Mouse (Mus musculus): ENCODE results near the gene Gpr35. TPM values are rescaled to one million over a fixed set of nuclear protein-coding genes. Genes with fewer than 3 reads are reported as not detected.
"Not testable (repeated sequence)": the region's sequence is repeated elsewhere in the genome, so short reads cannot be mapped to it uniquely, and the experiment has no call there.

Gpr35 gene
- polyA plus RNA-seq, 1 experiment, result 21.9 TPM

GRCm38 (mm10) chr1:92921496-92921895 is 29.2 kb upstream of the Gpr35 start:
- DNase-seq (ENCODE audit: low read depth, low spot score), result no peak
- 81% methylated on average over 4 of the region's 4 CpGs for WGBS

- WGBS, result 16% methylated on average over 1 of the region's 1 CpGs
- DNase-seq (ENCODE audit: low read depth, low spot score), result no peak
Observed at GRCm38 (mm10) chr1:92930171-92930706, 20.4 kb upstream of the Gpr35 start.

GRCm38 (mm10) chr1:92933611-92934010 is 17.1 kb upstream of the Gpr35 start:
- WGBS, result 74% methylated on average over 4 of the region's 4 CpGs

GRCm38 (mm10) chr1:92934182-92934827 is 16.4 kb upstream of the Gpr35 start, which contains the start of gene Capn10:
Gene Capn10 (plus strand): TSS chr1:92934376.
- WGBS, result under 1% methylated on average over 45 of the region's 45 CpGs
- peak; percentile 92 for DNase-seq (ENCODE audit: low read depth, low spot score)

More at GRCm38 (mm10) chr1:92933611-92934010, 17.1 kb upstream of the Gpr35 start:
- no peak for DNase-seq (ENCODE audit: low read depth, low spot score)

GRCm38 (mm10) chr1:92935054-92935962 is 15.4 kb upstream of the Gpr35 start:
- WGBS, result 4% methylated on average over 10 of the region's 10 CpGs
- no peak for DNase-seq (ENCODE audit: low read depth, low spot score)

GRCm38 (mm10) chr1:92935977-92936376 is 14.7 kb upstream of the Gpr35 start:
- no peak for DNase-seq (ENCODE audit: low read depth, low spot score)
- WGBS, result 28% methylated on average over 2 of the region's 2 CpGs

GRCm38 (mm10) chr1:92936467-92936866 is 14.2 kb upstream of the Gpr35 start:
- DNase-seq (ENCODE audit: low read depth, low spot score), result no peak
- 66% methylated on average over 3 of the region's 3 CpGs for WGBS

- 48% methylated on average over 3 of the region's 3 CpGs for WGBS
- DNase-seq (ENCODE audit: low read depth, low spot score), result peak; percentile 76
Observed at GRCm38 (mm10) chr1:92937797-92938196, 12.9 kb upstream of the Gpr35 start.

- WGBS, result 93% methylated on average over 4 of the region's 4 CpGs
- DNase-seq (ENCODE audit: low read depth, low spot score), result no peak
Observed at GRCm38 (mm10) chr1:92939746-92940145, 10.9 kb upstream of the Gpr35 start.

GRCm38 (mm10) chr1:92943219-92943989 is 7.3 kb upstream of the Gpr35 start:
- no peak for DNase-seq (ENCODE audit: low read depth, low spot score)
- WGBS, result 90% methylated on average over 19 of the region's 19 CpGs

- DNase-seq (ENCODE audit: low read depth, low spot score), result no peak
- WGBS, result 97% methylated on average over 3 of the region's 3 CpGs
Observed at GRCm38 (mm10) chr1:92947966-92948365, 2.7 kb upstream of the Gpr35 start.

GRCm38 (mm10) chr1:92949426-92949825 is 1.2 kb upstream of the Gpr35 start:
- 27% methylated on average over 6 of the region's 6 CpGs for WGBS

GRCm38 (mm10) chr1:92953641-92954040 is 3.0 kb downstream of the Gpr35 start:
- WGBS, result 64% methylated on average over 2 of the region's 2 CpGs
- DNase-seq (ENCODE audit: low read depth, low spot score), result no peak

More at GRCm38 (mm10) chr1:92949426-92949825, 1.2 kb upstream of the Gpr35 start:
- DNase-seq (ENCODE audit: low read depth, low spot score), result no peak

GRCm38 (mm10) chr1:92956571-92957335 is 6.1 kb downstream of the Gpr35 start:
- not testable (repeated sequence) for DNase-seq (ENCODE audit: low read depth, low spot score)
- WGBS, result 3% methylated on average over 11 of the region's 11 CpGs

- 23% methylated on average over 1 of the region's 1 CpGs for WGBS
- DNase-seq (ENCODE audit: low read depth, low spot score), result peak; percentile 80
Observed at GRCm38 (mm10) chr1:92958999-92959398, 8.3 kb downstream of the Gpr35 start.

GRCm38 (mm10) chr1:92970791-92971190 is 20.1 kb downstream of the Gpr35 start:
- not testable (repeated sequence) for DNase-seq (ENCODE audit: low read depth, low spot score)

GRCm38 (mm10) chr1:92971879-92972795 is 21.5 kb downstream of the Gpr35 start:
- 77% methylated on average over 7 of the region's 7 CpGs for WGBS
- DNase-seq (ENCODE audit: low read depth, low spot score), result no peak

More at GRCm38 (mm10) chr1:92970791-92971190, 20.1 kb downstream of the Gpr35 start:
- 84% methylated on average over 6 of the region's 6 CpGs for WGBS

- WGBS, result 32% methylated on average over 1 of the region's 1 CpGs
- DNase-seq (ENCODE audit: low read depth, low spot score), result no peak
Observed at GRCm38 (mm10) chr1:92972854-92973253, 22.2 kb downstream of the Gpr35 start.

Measured in large intestine, adult 2 months (tissue).